Mouse (Mus musculus) stomach, embryonic 16.5 days (tissue): ENCODE measurements at regions not wholly inside any gene's neighbourhood (a gene's known extent, or its start where the extent isn't known, plus 50 kb on each side); places are given as distances from the start of the nearest gene placed in this dataset. TPM values are rescaled to one million over a fixed set of nuclear protein-coding genes. Genes with fewer than 3 reads are reported as not detected.

ENCODE experiments used
- ATAC-seq: fragments of 200-750 bp; cut with Nextera tagmentation; 2 replicates; pipeline ENCODE4 v1.8.0; 2017; ENCODE audit warnings: moderate number of reproducible peaks, moderate TSS enrichment; ENCODE audit not compliant: insufficient read depth, low FRiP score
- H3K27ac ChIP-seq: fragments of 300-500 bp; sonication (generic); 2 replicates; pipeline ENCODE4 v1.5.1; 2014; ENCODE audit warnings: low read length
- H3K27me3 ChIP-seq: fragments of 300-500 bp; sonication (generic); 2 replicates; pipeline ENCODE4 v1.6.1; 2014; ENCODE audit warnings: low read length, control low read depth, mixed read lengths; ENCODE audit not compliant: control insufficient read depth, insufficient read depth
- H3K36me3 ChIP-seq: fragments of 300-500 bp; sonication (generic); 2 replicates; pipeline ENCODE4 v1.6.1; 2014; ENCODE audit warnings: low read length; ENCODE audit not compliant: control insufficient read depth, insufficient read depth
- H3K4me1 ChIP-seq: fragments of 300-500 bp; sonication (generic); 2 replicates; pipeline ENCODE4 v1.6.1; 2014; ENCODE audit warnings: low read length, control low read depth, mixed read lengths; ENCODE audit not compliant: control insufficient read depth, insufficient read depth
- H3K4me2 ChIP-seq: fragments of 300-500 bp; sonication (generic); 2 replicates; pipeline ENCODE4 v1.6.1; 2014; ENCODE audit warnings: low read depth, low read length, mixed read lengths
- H3K4me3 ChIP-seq: fragments of 300-500 bp; sonication (generic); replicated peaks from 2 replicates; pipeline ENCODE4 v1.5.1; 2014; ENCODE audit warnings: mild to moderate bottlenecking, low read length
- H3K9ac ChIP-seq: fragments of 300-500 bp; sonication (generic); 2 replicates; pipeline ENCODE4 v1.6.1; 2014; ENCODE audit warnings: low read length
- H3K9me3 ChIP-seq: fragments of 300-500 bp; sonication (generic); replicated peaks from 2 replicates; pipeline ENCODE4 v1.6.1; 2016; ENCODE audit warnings: low read length, control low read depth; ENCODE audit not compliant: control insufficient read depth
- WGBS: fragments of 180-500 bp; shearing (Covaris S2); extraction: QIAGEN DNeasy Blood & Tissue Kit; methylation state at CpG from one replicate; pipeline ENCODE4 v1.1.7; 2014; 5-methylcytosine and 5-hydroxymethylcytosine counted together
- microRNA-seq: library from miRNA; unstranded; fragments of <30 nt; microRNA quantifications from one replicate; pipeline ENCODE4, GENCODE M21; 2016

DNA sequence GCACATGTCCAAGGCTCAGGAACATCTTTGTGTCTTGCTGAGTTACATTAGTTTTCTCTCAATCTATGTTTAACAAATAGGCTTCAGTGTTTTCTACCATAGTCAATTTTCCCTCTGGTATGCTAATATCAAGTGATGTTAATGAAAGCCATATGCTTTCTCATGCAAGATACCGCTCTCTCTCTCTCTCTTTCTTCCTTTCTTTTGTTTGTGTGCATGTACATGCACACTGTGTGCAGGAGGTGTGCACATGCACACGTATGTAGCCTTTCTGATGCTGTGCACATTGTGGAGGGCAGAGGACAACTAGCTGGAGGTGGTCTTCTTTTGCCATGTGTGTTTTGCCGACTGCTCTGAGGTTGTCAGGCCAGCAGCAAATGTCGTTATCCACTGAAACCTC is 69.0 kb upstream of the Klf12 start:
- Histone ChIP-seq H3K4me3 (no peak overlapping the region), H3K9ac (no peak overlapping the region), H3K27ac (no peak overlapping the region), H3K36me3 (no peaks in the 10 kb centered on the region), H3K27me3 (no peaks in the 10 kb centered on the region), H3K9me3 (no peaks in the 10 kb centered on the region), H3K4me2 (no peak overlapping the region), H3K4me1 (no peaks in the 10 kb centered on the region)
- WGBS = 60% methylated on average over 4 of the region's 4 CpGs
- no peak for ATAC-seq

DNA sequence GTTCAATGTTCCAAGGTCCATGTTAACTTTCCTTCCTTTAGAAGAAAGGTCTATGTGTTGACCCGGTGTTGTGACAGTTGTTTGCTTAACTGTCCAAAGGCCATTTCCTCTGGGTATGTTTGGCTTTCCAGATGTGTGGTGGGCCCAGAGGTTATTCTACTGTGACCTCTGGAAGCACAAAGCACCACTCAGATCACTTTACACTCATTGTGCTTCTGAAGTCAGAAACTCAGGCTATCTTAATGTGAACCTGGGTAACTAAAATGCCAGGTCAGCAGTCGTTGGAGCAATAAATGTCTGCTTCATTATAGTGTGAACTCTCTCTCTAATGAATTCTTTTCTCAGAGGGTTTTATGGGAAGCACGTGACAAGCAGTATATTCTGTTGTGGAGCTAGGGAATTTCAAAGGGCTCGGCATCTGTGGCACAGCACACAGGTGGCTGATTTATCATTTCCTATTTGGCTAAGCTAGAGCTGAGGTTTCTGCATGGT is 68.5 kb upstream of the Klf12 start:
- no peak for ATAC-seq
- WGBS = 17% methylated on average over 4 of the region's 4 CpGs

DNA sequence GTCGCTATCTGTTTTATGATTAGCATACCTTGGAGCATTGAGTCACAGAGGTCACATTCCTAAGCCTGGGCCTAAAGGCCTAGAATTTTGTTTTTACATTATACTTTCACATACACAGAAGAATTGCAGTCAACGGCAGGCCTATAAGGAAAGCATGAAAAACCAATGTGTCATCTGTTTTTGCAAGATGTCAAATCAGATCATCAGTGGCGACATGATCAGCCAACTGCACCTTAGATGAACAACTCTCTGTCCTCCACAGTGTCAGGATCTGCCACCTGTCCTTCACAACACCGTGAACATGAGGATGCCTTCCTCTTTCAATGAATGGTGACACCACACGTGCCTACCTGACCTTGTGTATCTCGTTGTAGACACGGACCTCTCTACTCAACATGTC is 66.5 kb upstream of the Klf12 start:
- no peak for ATAC-seq
- Histone ChIP-seq H3K27ac (no peak overlapping the region), H3K4me3 (no peak overlapping the region), H3K4me2 (no peak overlapping the region), H3K9ac (no peak overlapping the region), H3K4me1 (no peaks in the 10 kb centered on the region), H3K27me3 (no peaks in the 10 kb centered on the region), H3K9me3 (no peaks in the 10 kb centered on the region), H3K36me3 (no peaks in the 10 kb centered on the region)
- 89% methylated on average over 7 of the region's 7 CpGs for WGBS

More for the DNA sequence above, 68.5 kb upstream of the Klf12 start:
- Histone ChIP-seq H3K27me3 (no peaks in the 10 kb centered on the region), H3K4me1 (no peaks in the 10 kb centered on the region), H3K9me3 (no peaks in the 10 kb centered on the region), H3K4me3 (no peak overlapping the region), H3K4me2 (no peak overlapping the region), H3K9ac (no peak overlapping the region), H3K36me3 (no peaks in the 10 kb centered on the region), H3K27ac (no peak overlapping the region)

DNA sequence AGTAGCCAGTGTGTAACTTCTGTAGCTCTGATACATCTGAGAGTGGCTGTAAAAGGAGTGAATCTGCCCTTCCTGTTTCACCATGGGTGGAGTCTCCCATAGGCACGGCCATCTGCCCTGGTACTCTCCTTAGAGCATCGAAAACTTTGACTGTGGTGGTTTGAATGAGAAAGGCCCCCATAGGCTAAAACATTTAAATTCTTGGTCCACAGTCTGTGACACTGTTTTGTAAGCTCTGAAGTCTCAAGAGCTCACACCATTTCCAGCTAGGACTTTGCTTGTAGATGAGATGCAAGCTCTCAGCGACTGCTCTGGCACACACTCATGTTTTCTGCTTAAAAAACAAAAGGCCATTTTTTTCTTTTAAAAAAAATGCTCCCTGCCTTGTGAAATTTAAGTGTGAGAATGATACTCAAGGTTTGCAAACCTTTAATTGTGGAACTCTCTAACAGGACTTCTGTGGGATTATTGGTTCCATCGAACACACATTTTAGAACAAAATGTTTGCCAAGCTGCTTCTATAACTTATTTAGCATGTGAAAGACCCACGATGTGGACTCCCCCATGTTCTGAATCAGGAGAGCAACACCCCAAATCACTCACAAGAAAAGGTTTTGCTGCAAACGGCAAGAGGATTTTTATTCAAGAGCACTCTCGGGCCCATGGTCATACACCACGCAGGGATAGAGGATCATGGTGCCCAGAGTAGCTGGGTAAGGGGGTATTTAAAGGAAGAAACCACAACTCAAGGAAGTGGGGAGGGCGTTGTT is 65.7 kb upstream of the Klf12 start:
- H3K9ac ChIP-seq = no peak overlapping the region
- no peaks in the 10 kb centered on the region for H3K9me3 ChIP-seq
- H3K4me1 ChIP-seq = no peaks in the 10 kb centered on the region
- H3K27ac ChIP-seq = no peak overlapping the region
- no peak overlapping the region for H3K4me3 ChIP-seq
- no peaks in the 10 kb centered on the region for H3K27me3 ChIP-seq
- no peak overlapping the region for H3K4me2 ChIP-seq
- WGBS = 87% methylated on average over 9 of the region's 9 CpGs
- no peak for ATAC-seq
- H3K36me3 ChIP-seq = no peaks in the 10 kb centered on the region

DNA sequence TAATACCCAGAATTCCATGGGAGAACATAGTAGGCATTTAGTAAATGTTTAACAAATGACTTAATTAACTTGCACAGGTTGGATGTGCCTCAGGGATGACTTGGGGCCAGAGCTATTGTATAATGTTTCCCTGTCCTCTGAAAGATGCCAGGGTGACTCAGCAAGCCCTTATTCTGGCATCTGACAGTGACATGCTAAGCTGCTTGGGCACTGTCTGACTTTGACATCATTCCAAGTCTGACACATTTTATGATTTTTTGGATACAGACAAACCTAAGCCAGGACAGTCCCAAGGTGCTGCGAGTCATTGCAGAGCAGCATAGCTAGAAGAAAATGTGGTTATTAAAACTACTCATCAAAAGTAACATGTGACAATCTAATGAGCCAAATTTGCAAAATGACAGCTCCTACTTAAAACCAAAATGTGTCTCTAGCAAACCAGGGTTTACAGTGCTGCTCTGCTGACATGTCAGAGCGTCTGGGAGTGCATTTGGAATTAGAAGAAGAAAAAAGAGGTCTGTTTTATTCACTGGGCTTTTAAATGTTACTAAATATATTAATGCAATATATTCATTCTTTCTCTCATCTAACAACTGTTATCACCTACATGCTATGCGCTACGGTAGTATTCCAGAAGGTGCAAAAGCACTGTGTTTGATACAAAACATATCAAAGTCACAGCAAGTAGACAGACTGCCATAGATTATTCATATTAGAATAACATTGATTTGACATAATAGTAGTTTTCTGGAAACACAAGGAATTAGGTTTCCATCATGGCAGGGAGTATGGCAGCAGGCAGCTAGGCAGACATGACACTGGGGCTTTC is 64.1 kb upstream of the Klf12 start:
- Histone ChIP-seq H3K4me2 (no peak overlapping the region), H3K4me3 (no peak overlapping the region), H3K36me3 (no peaks in the 10 kb centered on the region), H3K27ac (no peak overlapping the region), H3K9me3 (no peaks in the 10 kb centered on the region), H3K27me3 (no peaks in the 10 kb centered on the region), H3K4me1 (no peaks in the 10 kb centered on the region), H3K9ac (no peak overlapping the region)
- 85% methylated on average over 4 of the region's 4 CpGs for WGBS
- no peak for ATAC-seq

DNA sequence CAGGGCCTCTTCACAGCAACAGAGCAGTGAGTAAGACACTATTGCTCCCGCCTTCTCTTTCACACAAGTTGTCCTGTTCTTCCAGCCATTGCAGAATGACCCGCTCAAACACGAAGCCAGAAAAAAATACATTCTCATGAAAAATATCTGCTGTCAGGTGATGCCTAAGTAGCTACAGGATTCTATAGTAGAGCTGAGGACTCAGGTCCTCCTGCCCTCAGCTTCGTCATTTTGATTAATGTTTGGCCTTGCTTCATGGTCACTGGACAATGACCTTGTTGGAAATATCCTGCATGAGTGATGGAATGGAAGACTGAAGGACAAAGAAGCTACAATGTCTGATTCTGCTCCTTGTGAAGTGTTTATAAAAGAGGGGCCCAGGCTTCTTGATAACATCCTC is 52.4 kb upstream of the Klf12 start:
- Histone ChIP-seq H3K4me3 (no peak overlapping the region), H3K9ac (no peak overlapping the region), H3K9me3 (no peaks in the 10 kb centered on the region), H3K4me2 (no peak overlapping the region), H3K27ac (no peak overlapping the region), H3K36me3 (no peaks in the 10 kb centered on the region), H3K4me1 (no peaks in the 10 kb centered on the region), H3K27me3 (no peaks in the 10 kb centered on the region)
- ATAC-seq = no peak
- WGBS = 78% methylated on average over 4 of the region's 4 CpGs

Small RNAs in the stretch of these regions (microRNA-seq; reads per million reads assigned to microRNA genes)
- not detected for gene Gm22401
